Mouse (Mus musculus) lung, adult 18-20 months (tissue): ENCODE data around the gene N4bp2l2.

Experiments
- DNase-seq, 2 experiments: peaks; one replicate each; pipeline ENCODE4 v3.0.0; 2022; ENCODE audit warnings: mixed read lengths in 2 of 2

Gene N4bp2l2

DNA sequence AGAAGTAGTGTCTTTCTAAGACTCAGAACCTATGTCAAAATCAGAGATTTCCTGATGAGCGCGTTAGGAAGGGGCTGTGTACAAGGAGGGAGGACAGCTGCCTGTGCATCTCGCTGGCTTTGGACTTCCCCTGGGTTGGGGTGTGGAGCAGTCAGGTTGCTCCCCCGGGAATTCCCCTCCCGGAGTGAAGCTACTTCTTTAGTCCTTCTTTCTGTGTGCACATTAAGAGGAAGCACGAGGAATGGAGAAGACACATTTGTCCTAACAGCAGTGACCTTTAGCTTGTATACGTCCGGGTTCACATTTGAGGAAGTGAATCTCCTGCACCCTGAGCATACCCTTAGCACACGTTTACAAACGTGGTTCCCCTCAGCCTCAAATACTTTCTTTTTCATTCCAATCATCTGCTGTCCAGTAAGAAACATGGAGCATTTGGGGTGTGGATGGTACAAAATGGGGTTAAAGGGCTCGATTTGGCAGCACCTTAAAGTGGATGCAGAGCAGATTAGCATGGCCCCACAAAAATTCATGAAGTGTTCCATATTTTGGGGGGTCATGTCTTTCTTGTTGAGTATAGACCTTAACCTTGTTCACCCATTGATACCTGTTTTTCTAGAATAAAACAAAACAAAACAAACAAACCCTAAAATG, 70.5 kb downstream of the N4bp2l2 start:
- DNase-seq = peak in 1 of 2 experiments; percentile 47

DNA sequence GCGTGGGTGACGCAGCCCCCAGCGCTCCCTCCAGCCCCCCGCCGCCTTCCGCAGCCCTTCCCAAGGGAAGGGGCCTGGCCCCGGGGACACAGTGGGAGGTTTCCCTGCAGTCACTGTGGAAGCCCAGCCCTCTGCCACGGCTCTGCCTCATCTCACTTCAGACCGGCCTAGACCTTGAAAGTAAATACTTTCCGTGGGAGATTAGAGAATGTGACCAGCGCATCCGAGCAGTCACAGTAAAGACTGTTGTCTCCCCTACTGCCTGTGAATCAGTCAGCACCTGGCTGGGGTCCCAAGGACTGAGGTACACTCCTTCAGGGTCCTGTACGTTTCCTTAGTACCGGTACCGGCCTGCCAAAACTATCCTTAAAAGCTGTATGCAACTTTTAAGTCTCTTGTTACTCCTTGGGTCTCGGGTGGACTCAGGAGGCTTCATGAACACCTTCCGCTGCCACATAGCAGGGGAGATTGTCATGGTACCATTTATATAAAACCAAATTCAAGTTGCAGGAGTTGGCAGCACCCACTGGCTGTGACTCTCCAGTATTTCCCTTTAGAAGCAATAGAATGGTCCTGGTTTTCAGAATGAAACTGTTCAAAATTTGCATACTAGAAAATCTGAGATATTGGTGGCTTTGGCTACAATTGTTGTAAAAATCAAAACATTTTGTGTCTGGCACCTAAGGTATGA, 71.2 kb downstream of the N4bp2l2 start:
- DNase-seq = no peak

DNA sequence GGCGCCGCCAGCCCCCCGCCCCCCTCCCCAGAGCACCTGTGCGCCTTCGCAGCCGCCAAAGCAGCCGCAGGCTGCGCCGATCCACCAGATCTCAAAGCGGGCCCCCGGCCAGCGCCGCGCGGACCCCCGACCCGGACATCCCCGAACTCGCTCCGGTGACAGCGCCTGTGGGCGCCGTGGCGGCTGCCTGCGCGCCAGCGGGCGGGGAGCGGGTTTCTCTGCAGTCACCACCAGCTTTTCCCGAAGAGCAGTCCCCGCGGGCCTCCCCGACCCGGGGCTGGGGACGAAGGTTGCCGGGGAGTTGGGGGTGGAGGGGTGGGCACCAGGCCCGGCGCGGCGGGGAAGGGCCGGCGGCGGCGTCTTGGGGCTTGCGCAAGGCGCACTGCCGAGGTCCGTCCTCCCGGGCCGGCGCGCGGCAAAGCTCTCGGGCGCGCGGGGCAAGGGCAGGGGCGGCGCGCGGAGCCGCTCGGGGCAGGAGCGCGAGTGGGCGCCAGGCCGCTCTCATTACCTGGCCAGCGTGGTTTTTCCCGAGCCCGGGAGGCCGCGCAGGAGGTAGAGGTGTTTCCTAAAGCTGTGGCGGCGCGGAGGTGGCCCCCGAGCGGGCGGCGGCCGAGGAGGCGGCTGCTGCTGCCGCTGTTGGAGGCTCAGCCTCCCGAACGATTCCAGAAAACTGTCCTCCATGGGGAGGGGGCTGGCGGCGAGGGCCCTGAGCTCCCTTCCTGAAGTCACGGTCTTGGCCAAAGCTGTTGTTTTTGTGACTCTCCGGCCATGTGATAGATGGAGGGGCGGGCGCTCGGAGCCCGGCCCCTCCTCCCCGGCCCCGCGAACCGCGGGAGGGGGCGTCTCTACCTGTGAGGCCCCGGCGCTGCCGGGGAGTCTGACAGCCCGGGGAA, 72.0 kb downstream of the N4bp2l2 start:
- peak; percentile 61 to 63 for DNase-seq

DNA sequence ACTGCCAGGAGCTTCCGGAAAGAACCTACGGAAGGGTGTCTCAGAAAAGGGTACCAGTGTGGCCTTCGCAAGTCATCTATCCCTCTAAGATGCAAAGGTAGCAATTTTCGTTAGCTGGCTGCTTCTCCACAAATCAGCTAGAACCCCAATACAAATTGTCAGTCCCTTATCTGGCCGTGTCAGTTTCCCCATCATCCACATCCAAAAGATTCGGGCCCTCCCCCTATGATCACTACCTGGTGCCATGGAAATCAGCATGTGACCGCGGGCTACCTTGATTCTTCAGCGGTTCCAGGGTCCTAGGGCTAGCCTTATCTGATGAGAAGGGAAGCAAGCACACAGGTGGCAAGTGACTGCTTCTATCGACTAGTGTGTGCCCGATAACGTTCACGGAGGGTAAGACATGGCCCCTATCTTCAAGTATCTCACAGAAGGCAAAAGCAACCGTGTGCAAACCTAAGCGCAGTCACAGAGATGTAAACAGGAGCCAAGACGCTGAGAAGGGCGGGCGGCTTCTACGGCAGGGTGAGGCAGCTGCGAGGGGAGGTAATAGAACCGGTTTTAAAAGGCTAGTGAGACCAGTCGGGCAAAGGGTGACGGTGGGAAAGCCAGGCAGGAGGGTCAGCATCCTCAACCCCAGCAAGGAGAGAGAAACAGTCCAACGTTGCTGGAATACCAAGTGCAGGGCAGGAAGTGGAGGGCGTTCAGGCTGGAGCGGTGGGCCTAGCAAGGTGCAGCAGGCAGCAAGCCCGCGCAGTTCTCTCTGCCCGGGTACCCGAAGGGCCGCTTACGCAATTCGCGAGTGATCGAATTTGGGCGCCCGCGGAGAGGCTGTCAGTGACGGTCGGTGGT, 72.9 kb downstream of the N4bp2l2 start:
- peak; percentile 53 to 63 for DNase-seq

DNA sequence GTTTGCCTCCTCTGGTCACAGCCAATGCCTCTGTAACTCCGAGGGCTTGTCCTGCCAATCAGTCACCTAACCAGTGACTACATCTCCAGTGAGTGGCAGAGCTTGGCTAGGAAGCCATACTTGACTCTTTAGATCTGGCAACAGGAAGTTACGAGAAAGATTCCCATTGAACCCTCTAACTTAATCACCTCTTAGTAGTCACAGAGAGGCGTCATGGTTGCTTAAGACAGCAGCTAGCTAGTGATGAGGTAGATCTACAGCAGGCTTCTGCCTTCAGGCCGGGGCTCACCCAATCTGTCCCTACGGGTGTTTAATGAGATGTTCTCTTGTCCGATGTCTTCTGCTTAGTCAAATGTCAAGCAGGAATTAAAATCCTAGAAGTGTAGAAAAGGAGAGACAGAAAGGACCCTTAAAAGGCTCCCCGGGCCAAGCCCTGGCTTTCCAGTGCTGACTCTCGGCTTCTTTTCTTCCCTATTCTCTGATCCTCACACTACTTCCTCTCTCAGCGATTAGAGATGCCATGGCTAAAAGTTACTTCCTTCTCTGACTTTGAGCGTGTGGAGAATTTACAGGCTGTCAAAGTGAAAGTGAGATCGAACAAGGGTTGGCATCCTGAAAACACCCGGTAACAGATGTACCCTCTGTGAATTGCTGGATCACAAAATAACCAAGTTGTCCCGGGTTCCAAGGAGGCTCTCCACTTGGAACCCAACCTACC, 73.6 kb downstream of the N4bp2l2 start:
- DNase-seq = no peak

DNA sequence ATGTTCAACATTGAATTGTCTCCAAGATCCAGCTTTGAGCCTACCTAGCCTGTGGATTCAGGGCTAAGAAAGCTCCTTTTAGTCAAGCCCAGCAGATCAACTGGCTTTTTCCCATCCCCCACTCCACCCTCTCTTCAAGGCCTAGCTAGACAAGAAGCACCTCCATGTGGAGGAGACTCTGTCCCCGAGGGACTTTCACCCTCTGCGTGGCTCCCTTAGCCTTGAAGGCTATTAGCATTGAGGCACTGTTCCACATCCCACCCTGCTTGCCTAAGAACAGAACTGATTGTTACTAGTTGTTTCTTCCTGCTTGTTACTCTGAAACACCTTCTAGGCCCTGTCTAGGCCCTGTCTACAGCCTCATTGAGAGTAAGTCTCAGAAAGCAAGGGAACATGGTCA, 76.0 kb downstream of the N4bp2l2 start:
- DNase-seq = no peak

DNA sequence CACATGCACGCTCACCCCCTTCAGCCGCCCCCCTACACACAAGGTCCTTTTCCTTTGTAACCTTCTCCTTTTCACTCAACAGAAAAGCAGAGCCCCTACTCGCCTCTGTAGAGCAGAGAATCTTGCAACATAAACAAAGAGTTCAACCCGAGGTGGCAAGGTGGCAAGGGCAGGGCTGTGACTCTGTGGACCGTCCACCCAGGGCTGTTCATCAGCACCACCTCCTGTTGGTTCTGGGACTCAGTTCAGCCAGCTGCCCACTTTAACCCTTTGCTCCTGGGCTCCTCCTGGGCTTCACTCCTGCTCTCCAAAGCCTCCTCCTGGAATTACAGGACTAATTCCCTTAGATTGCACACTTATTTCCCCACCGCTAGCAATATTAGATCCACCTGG, 81.7 kb downstream of the N4bp2l2 start:
- no peak for DNase-seq

DNA sequence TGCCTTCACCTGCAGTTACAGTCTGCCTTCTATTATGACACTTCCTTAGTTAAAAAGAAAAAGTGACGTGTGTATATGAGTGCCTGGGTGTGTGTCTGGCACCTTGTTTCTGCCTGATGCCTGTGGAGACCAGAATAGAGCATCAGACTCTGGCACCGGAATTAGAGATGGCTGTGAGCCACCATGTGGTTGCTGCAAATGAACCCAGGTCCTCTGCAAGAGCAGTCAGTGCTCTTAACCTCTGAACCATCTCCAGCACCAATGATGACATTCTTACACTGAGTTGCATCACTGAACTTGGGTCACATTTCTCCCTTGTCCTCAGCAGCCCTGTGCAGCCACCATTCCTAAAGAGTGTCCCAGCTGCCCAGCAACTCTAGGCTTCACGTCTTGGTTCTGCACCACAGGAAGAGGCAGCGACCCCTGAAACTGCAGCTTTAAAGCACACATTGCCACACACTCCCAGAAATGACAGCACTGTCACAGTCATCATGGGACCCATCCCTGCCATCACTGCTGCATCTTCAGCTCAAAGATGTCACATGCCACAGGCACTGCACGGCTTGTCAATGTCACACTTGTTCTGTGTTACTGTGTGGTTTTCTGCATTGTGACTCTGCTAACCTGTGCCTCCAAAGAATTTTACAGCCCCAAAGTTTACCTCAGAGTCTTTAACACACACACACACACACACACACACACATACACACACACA, 82.2 kb downstream of the N4bp2l2 start:
- peak; percentile 52 to 67 for DNase-seq

DNA sequence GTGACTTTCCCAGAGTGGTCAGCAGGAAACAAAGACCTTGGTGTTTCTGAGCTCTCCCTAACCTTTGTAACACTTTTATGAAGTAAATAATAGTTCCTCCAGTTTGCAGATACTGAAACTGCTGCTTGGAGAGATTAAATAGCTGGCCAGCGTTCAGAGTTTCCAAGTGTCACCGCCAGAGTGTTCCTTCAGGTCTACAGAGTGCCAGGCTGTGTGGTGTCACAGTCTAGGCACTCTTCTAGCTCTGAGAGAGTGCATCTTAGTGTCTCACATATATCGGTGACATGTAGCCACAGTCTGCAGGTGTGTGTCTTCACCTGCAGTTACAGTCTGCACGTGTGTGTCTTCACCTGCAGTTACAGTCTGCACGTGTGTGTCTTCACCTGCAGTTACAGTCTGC, 82.8 kb downstream of the N4bp2l2 start:
- no peak for DNase-seq

DNA sequence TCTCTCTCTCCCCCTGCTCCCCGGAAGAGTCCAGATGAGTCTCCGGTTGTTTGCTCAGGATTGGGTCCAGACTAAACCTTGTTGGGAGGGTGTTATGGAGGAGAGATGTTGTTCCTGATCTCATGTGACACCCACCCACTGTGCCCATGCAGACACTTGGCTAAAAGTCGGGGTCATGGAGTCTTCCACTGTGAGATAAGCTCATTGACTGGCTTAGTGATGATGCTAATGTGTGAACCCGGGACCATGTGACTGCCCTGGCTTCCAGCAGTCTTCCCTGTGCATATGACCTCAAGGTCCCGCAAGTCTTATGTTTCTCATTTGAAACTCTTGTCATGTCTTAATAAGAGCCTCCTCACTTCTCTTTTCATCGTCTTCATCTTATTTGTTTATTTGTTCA, 84.8 kb downstream of the N4bp2l2 start:
- DNase-seq = no peak

DNA sequence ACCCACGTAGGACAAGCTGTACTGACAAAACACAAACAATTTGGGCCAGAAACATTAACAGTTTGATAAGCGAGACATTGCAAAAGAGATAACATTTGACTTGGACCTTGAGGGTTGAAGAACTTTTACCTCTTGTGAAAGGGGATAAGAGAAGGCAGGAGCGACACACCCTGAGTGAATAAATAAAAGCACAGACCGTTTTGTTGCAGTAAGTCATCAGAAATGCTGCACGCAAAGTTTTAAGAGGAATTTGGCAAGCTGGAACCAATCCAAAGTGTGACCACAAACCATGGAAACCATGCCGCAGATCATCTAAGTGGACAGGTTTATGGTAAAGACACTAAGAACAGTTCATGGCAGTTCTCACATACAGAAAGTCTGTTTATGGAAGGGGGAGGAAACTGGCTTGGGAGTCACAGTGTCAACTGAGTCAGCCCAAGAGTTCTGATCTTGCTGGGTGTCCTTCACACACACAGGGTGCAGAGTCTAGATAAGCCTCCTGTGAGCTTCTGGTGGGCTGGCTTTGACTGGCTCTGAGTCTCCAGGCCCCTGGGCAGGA, 87.3 kb downstream of the N4bp2l2 start:
- no peak for DNase-seq

DNA sequence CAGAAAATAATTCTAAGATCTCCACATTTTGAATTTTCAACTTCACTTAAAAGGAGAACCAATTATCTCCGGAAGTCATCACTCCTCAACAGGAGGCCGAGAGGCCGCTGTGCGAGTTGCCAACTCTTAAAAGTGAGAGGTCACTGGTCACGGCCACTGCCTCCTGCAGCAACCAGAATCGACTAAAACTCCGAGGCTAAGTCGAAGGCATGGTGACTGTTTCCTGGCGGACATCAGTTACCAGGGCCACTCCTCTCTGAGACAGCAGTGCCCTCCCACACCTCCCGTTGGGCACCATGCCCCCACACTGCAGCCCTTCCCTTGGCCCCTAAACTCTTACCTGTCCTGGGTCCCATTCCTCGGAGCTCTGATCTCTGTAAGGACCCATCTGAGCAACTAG, 89.2 kb downstream of the N4bp2l2 start:
- no peak for DNase-seq

DNA sequence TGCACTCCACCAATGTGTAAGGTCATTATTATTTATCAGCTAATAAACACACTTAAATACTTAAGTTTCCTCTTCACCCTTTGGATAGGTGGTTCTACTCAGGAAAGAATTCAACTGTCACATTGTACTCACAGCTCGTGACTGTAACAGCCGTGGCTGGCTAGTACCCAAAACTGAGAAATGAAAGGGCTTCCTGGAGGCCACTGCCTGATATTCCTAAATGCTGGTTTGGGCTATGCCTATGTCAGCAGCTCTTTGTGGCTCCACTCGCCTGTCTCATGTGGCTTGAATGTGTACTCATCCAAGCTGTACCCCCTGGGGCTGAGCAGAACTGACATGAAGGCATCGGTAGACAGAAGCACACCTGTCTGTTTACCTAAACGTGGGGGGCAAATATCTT, 91.1 kb downstream of the N4bp2l2 start:
- DNase-seq = no peak

DNA sequence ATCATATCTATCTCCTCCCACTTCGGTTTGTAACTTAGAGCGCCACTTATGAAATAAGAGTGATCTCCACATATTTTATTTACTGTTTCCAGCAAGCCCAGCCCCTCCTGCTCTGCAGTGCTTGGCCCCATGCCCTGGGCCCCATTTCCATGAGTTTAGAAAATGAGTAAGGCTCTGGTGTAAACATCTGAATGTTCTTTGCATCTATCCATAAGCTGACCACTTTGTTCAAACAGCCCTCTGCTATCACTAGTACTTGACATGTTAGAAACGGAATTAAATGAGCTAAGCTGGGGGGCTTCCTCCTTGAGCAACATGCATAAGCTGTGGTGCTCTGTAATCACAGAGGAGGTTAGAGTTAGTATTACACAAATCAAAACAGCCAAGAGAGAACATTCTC, 91.6 kb downstream of the N4bp2l2 start:
- DNase-seq = no peak

DNA sequence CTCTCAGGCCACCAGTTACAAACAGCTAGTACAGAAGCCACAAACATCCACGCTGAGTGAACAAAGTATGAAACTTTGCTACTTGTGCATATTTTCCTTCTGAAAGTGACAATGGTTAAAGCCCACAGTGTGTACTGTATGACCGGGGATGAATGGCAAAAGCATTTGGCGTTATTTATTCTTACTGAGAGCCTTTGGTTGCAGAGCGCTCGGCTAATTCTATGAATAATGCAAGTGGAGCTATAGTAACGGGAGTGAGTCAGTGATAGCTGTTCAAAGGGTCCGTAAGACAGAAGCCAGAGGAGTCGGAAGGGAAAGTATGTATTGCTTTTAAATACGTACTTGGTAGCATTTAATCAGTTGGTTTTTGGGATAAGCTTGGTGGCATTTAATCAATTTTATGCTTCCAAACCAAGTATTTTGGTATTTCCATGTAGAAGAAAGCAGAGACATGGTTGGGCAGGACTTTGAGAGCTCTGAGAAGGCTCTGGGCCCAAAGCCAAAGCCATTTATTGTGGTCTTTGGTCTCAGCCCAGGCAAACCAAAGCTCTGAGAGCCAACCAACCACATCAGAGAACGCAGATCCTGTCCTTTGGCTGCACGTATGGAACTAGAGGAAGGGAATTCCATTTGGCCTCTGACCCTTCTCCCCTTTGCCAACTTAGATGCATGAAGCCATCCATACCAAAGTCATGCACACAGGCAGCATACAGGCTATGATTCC, 95.3 kb downstream of the N4bp2l2 start:
- DNase-seq = no peak

DNA sequence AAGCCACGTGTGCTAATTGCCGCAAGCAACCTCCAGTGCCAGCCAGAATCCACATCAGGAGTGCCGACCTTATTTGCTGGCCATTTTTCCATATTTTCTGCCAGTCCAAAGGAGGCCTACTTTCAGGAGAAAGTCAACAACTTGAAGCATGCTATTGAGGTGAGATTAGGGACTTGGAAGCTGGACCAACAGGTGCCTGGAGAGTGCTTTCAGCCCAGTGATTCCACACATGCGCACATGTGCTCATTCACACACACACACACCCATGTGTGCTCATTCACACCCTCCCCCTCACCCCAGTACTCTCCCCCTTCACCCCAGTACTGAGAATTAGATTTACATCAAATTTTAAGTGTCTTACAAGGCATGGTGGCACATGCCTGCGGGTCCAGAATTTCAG, 99.0 kb downstream of the N4bp2l2 start:
- DNase-seq = peak; percentile 49 to 70

DNA sequence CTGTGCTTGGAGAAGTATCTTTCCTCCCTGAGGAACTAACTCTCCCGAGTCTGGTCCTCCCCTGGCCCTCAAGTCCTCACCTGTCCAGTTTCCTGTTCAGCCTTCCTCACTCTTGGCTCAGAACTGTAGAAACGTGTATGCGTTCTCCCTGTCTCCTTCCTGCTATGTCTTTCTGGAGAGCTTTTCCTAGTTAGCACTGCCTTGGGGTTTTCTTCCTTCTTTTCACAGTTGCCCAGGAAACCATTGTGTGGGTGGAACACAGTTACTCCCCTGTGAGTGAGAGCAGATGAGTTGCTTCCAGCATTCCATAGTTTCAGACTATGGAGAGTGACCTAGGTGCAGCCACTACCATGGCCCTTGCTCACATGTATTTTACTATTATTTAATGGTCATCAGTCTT, 99.8 kb downstream of the N4bp2l2 start:
- DNase-seq = peak in 1 of 2 experiments; percentile 11

DNA sequence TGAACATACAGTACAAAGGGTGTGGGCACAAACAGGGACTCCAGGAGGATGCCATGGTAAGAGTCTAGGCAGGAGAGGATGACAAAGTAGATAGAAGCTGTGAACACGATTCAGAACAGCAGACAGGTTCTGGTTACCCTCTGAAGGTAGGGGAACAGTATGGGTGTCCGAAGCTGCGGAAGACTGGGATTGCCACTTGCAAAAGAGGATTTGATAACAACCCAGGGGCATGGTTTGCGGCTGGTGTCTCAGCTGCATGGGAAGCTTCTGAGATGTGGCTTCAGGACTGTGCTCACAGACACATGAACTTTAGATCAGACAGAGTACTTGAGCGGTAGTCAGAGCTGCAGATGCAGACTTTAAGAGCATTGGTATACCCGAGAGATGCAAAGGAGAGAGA, 101.6 kb downstream of the N4bp2l2 start:
- DNase-seq = no peak

DNA sequence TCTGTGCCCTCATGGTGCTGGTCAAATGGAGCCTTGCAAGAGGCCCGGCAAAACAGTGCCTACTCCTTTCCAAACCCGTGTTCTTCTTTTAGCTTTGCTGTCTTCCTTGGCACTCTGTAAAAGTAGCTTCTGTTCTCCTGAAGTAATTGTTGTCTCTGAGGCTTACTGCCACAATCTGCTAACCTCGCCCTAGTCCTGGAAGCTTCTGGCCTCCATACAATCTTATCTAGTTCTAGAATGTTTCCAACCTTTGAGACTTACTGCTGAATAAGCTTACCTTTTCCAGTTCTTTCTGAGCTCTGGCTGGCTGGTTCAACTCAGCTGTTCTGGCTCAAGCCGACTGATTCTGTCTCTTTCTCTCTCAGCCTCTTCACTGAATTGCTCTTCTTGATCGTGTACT, 104.2 kb downstream of the N4bp2l2 start:
- DNase-seq = no peak

DNA sequence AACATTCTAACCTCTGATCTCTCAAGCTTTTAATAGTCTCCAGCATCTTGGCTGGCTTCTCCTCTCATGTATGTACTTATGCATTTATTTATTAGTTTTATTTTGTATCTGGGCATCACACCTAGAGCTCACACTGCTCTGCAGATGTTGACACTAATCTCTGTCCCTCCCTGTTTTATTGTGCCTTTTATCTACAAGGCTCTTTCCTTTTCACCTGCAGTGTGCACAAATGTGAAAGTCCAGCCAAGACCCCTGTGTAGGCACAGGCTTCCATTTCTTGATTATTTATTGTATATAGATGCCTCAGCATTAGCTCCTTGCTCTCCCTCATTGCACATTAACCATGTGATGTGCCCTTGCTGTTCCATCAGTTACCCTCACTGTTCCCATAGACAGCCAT, 104.6 kb downstream of the N4bp2l2 start:
- no peak for DNase-seq
